7 mouse cellular contexts compared by ENCODE assay signal in genomic region chr11:102309821-102310617, GRCm38 (mm10). TPM values are rescaled to one million over a fixed set of nuclear protein-coding genes. Genes with fewer than 3 reads are reported as not detected.
DNase-seq lines count a peak whose midpoint lies in the region; ATAC-seq and TF ChIP-seq lines count a peak whose summit lies in the region.

No protein-coding gene starts in this region.

- peak overlapping the region; percentile 43 for H3K4me3 ChIP-seq in kidney, embryonic 16.5 days (ENCODE audit: low read length)
- peak overlapping the region; percentile 60 for H3K4me3 ChIP-seq in embryonic facial prominence, embryonic 10.5 days
- no peak overlapping the region for H3K4me3 ChIP-seq in hindbrain, embryonic 14.5 days (replicated peaks; ENCODE audit: low read length)
- H3K4me3 ChIP-seq in midbrain, postnatal 0 days (ENCODE audit: low read depth, low read length): no peak overlapping the region

- H3K27me3 ChIP-seq in kidney, embryonic 16.5 days (ENCODE audit: insufficient read depth, low read length): no peaks in the 10 kb centered on the region
- no peaks in the 10 kb centered on the region for H3K27me3 ChIP-seq in embryonic facial prominence, embryonic 10.5 days (replicated peaks; ENCODE audit: low read depth, poor library complexity, severe bottlenecking)
- H3K27me3 ChIP-seq in hindbrain, embryonic 14.5 days (ENCODE audit: control insufficient read depth, insufficient read depth, low read length): no peaks in the 10 kb centered on the region
- H3K27me3 ChIP-seq in midbrain, postnatal 0 days (ENCODE audit: insufficient read depth, low read length): no peaks in the 10 kb centered on the region

- H3K9me3 ChIP-seq in kidney, embryonic 16.5 days (ENCODE audit: low read length): no peaks in the 10 kb centered on the region
- H3K9me3 ChIP-seq in embryonic facial prominence, embryonic 10.5 days: no peaks in the 10 kb centered on the region
- H3K9me3 ChIP-seq in hindbrain, embryonic 14.5 days (ENCODE audit: control insufficient read depth, low read length): no peaks in the 10 kb centered on the region
- H3K9me3 ChIP-seq in midbrain, postnatal 0 days (ENCODE audit: low read length): no peaks in the 10 kb centered on the region

- peaks cover 60% of the 10 kb centered on the region for H3K36me3 ChIP-seq in kidney, embryonic 16.5 days (ENCODE audit: insufficient read depth, low read length)
- H3K36me3 ChIP-seq in embryonic facial prominence, embryonic 10.5 days (replicated peaks): peaks cover 99% of the 10 kb centered on the region
- H3K36me3 ChIP-seq in hindbrain, embryonic 14.5 days (replicated peaks; ENCODE audit: control insufficient read depth, insufficient read depth): peaks cover 88% of the 10 kb centered on the region
- H3K36me3 ChIP-seq in midbrain, postnatal 0 days (ENCODE audit: insufficient read depth, low read length): peaks cover 53% of the 10 kb centered on the region

- 87% methylated on average over 22 of the region's 22 CpGs for WGBS in kidney, embryonic 16.5 days
- 87% methylated on average over 22 of the region's 22 CpGs for WGBS in embryonic facial prominence, embryonic 10.5 days
- WGBS in hindbrain, embryonic 14.5 days: 92% methylated on average over 22 of the region's 22 CpGs
- WGBS in midbrain, postnatal 0 days: 90% methylated on average over 22 of the region's 22 CpGs

- H3K27ac ChIP-seq in kidney, embryonic 16.5 days (ENCODE audit: low read length): peak overlapping the region; percentile 67; the same call in 1 of the 2 replicates
- H3K27ac ChIP-seq in embryonic facial prominence, embryonic 10.5 days (replicated peaks): peak overlapping the region; percentile 78
- H3K27ac ChIP-seq in hindbrain, embryonic 14.5 days: 0 out of 2 replicates have a peak overlapping the region, but pooled peaks have one; percentile 43
- H3K27ac ChIP-seq in midbrain, postnatal 0 days (ENCODE audit: low read depth, low read length): no peak overlapping the region

- no peak for DNase-seq in kidney, postnatal 14 days
- no peak for DNase-seq in embryonic facial prominence, embryonic 10.5 days (ENCODE audit: low spot score)
- no peak for DNase-seq in hindbrain, embryonic 14.5 days (ENCODE audit: low spot score)
- DNase-seq in midbrain, postnatal 0 days (ENCODE audit: low spot score): no peak
- DNase-seq in layer of hippocampus, postnatal 14 days (ENCODE audit: low spot score in 2 of 2): no peak

- peaks cover 25% of the 10 kb centered on the region for H3K4me1 ChIP-seq in kidney, embryonic 16.5 days (ENCODE audit: insufficient read depth, low read length)
- H3K4me1 ChIP-seq in embryonic facial prominence, embryonic 10.5 days: peaks cover 46% of the 10 kb centered on the region
- H3K4me1 ChIP-seq in hindbrain, embryonic 14.5 days (replicated peaks; ENCODE audit: control insufficient read depth, insufficient read depth, low read length): peaks cover 9% of the 10 kb centered on the region; the same call in 1 of the 2 replicates
- no peaks in the 10 kb centered on the region for H3K4me1 ChIP-seq in midbrain, postnatal 0 days (ENCODE audit: insufficient read depth, low read length)

- no peak for ATAC-seq in kidney, embryonic 16.5 days (ENCODE audit: low FRiP score, low TSS enrichment)
- ATAC-seq in hindbrain, embryonic 14.5 days (ENCODE audit: low FRiP score): no peak
- ATAC-seq in midbrain, postnatal 0 days (ENCODE audit: low FRiP score): no peak
- ATAC-seq in activated CD4-positive, CD25-positive, alpha-beta regulatory T cell, adult 4 months: no peak

- TF ChIP-seq CTCF in midbrain, postnatal 0 days (IDR thresholded peaks at IDR 0.05): no peak

- H3K9ac ChIP-seq in kidney, embryonic 16.5 days (replicated peaks; ENCODE audit: low read length): peak overlapping the region; percentile 55; the same call in 1 of the 2 replicates
- H3K9ac ChIP-seq in hindbrain, embryonic 14.5 days: 0 out of 2 replicates have a peak overlapping the region, but pooled peaks have one; percentile 29
- no peak overlapping the region for H3K9ac ChIP-seq in midbrain, postnatal 0 days (replicated peaks; ENCODE audit: low read length, poor library complexity, severe bottlenecking)

- peak overlapping the region; percentile 68 for H3K4me2 ChIP-seq in kidney, embryonic 16.5 days (replicated peaks; ENCODE audit: low read depth, low read length)
- H3K4me2 ChIP-seq in hindbrain, embryonic 14.5 days (replicated peaks): peak overlapping the region; percentile 50; the same call in 1 of the 2 replicates
- H3K4me2 ChIP-seq in midbrain, postnatal 0 days (ENCODE audit: low read depth, low read length, poor library complexity, severe bottlenecking): 0 out of 2 replicates have a peak overlapping the region, but pooled peaks have one; percentile 44

RNA-seq across cellular contexts. Expression of gene Ubtf, which starts 9.5 kb away (rescaled TPM):
- polyA plus RNA-seq in kidney, embryonic 16.5 days (2015; fragmentation: Nextera tagmentation; extraction: Ambion mirVana): 94.7 and 97.3 TPM in 2 replicates
- 94.2 and 96.3 TPM in 2 replicates for polyA plus RNA-seq in embryonic facial prominence, embryonic 10.5 days (2016; fragmentation: Nextera tagmentation; extraction: Ambion mirVana)
- polyA plus RNA-seq in hindbrain, embryonic 14.5 days (2014; fragmentation: Nextera tagmentation; extraction: Ambion mirVana): 70.0 and 76.0 TPM in 2 replicates
- total RNA-seq in midbrain, postnatal 0 days (2014; rRNA removed): 64.3 and 71.4 TPM in 2 replicates
- polyA plus RNA-seq in midbrain, postnatal 0 days (2015; fragmentation: Nextera tagmentation; extraction: Ambion mirVana): 56.3 and 64.3 TPM in 2 replicates
- polyA plus RNA-seq in activated CD4-positive, CD25-positive, alpha-beta regulatory T cell, adult 4 months (2017; shearing (Covaris generic)): 10 to 100 TPM; 37.4 to 49.6 TPM
- 100 to 1,000 TPM; 120 to 121 TPM for total RNA-seq in layer of hippocampus, postnatal 14 days (2021)

RNA-seq across cellular contexts. Expression of gene Atxn7l3, which starts 13.6 kb away (rescaled TPM):
- 12.4 and 13.3 TPM in 2 replicates for polyA plus RNA-seq in kidney, embryonic 16.5 days (2015; fragmentation: Nextera tagmentation; extraction: Ambion mirVana)
- 15.6 and 18.2 TPM in 2 replicates for polyA plus RNA-seq in embryonic facial prominence, embryonic 10.5 days (2016; fragmentation: Nextera tagmentation; extraction: Ambion mirVana)
- polyA plus RNA-seq in hindbrain, embryonic 14.5 days (2014; fragmentation: Nextera tagmentation; extraction: Ambion mirVana): 37.3 and 37.5 TPM in 2 replicates
- total RNA-seq in midbrain, postnatal 0 days (2014; rRNA removed): 166 and 169 TPM in 2 replicates
- polyA plus RNA-seq in midbrain, postnatal 0 days (2015; fragmentation: Nextera tagmentation; extraction: Ambion mirVana): 25.4 and 26.5 TPM in 2 replicates
- 1 to 10 TPM; 7.5 to 8.3 TPM for polyA plus RNA-seq in activated CD4-positive, CD25-positive, alpha-beta regulatory T cell, adult 4 months (2017; shearing (Covaris generic))
- total RNA-seq in layer of hippocampus, postnatal 14 days (2021): 100 to 1,000 TPM; 152 to 160 TPM

RNA-seq across cellular contexts. Expression of gene Tmub2, which starts 25.3 kb away (rescaled TPM):
- 64.4 and 66.7 TPM in 2 replicates for polyA plus RNA-seq in kidney, embryonic 16.5 days (2015; fragmentation: Nextera tagmentation; extraction: Ambion mirVana)
- 45.2 and 46.2 TPM in 2 replicates for polyA plus RNA-seq in embryonic facial prominence, embryonic 10.5 days (2016; fragmentation: Nextera tagmentation; extraction: Ambion mirVana)
- 74.3 and 77.8 TPM in 2 replicates for polyA plus RNA-seq in hindbrain, embryonic 14.5 days (2014; fragmentation: Nextera tagmentation; extraction: Ambion mirVana)
- 80.5 and 90.8 TPM in 2 replicates for total RNA-seq in midbrain, postnatal 0 days (2014; rRNA removed)
- 65.4 and 73.9 TPM in 2 replicates for polyA plus RNA-seq in midbrain, postnatal 0 days (2015; fragmentation: Nextera tagmentation; extraction: Ambion mirVana)
- polyA plus RNA-seq in activated CD4-positive, CD25-positive, alpha-beta regulatory T cell, adult 4 months (2017; shearing (Covaris generic)): 10 to 100 TPM; 54.5 to 58.3 TPM
- 10 to 100 TPM; 59.3 to 60.6 TPM for total RNA-seq in layer of hippocampus, postnatal 14 days (2021)

RNA-seq across cellular contexts. Expression of gene Asb16, which starts 41.5 kb away (rescaled TPM):
- polyA plus RNA-seq in kidney, embryonic 16.5 days (2015; fragmentation: Nextera tagmentation; extraction: Ambion mirVana): not detected in 2 replicates
- 0.09 and 0.10 TPM in 2 replicates for polyA plus RNA-seq in embryonic facial prominence, embryonic 10.5 days (2016; fragmentation: Nextera tagmentation; extraction: Ambion mirVana)
- 0.07 and 0.18 TPM in 2 replicates for polyA plus RNA-seq in hindbrain, embryonic 14.5 days (2014; fragmentation: Nextera tagmentation; extraction: Ambion mirVana)
- total RNA-seq in midbrain, postnatal 0 days (2014; rRNA removed): 2.3 and 2.5 TPM in 2 replicates
- 0.28 and 0.32 TPM in 2 replicates for polyA plus RNA-seq in midbrain, postnatal 0 days (2015; fragmentation: Nextera tagmentation; extraction: Ambion mirVana)
- not detected for polyA plus RNA-seq in activated CD4-positive, CD25-positive, alpha-beta regulatory T cell, adult 4 months (2017; shearing (Covaris generic))
- total RNA-seq in layer of hippocampus, postnatal 14 days (2021): under 1 TPM; 0.86 to 0.88 TPM

RNA-seq across cellular contexts. Expression of gene Slc4a1, which starts 56.0 kb away (rescaled TPM):
- 9.0 and 9.6 TPM in 2 replicates for polyA plus RNA-seq in kidney, embryonic 16.5 days (2015; fragmentation: Nextera tagmentation; extraction: Ambion mirVana)
- 29.7 and 33.8 TPM in 2 replicates for polyA plus RNA-seq in embryonic facial prominence, embryonic 10.5 days (2016; fragmentation: Nextera tagmentation; extraction: Ambion mirVana)
- 1.6 and 3.3 TPM in 2 replicates for polyA plus RNA-seq in hindbrain, embryonic 14.5 days (2014; fragmentation: Nextera tagmentation; extraction: Ambion mirVana)
- 0.33 and 1.1 TPM in 2 replicates for total RNA-seq in midbrain, postnatal 0 days (2014; rRNA removed)
- polyA plus RNA-seq in midbrain, postnatal 0 days (2015; fragmentation: Nextera tagmentation; extraction: Ambion mirVana): 0.27 and 0.42 TPM in 2 replicates
- 1 to 10 TPM in 1 of 2 experiments, not detected in 1; 2.9 TPM for polyA plus RNA-seq in activated CD4-positive, CD25-positive, alpha-beta regulatory T cell, adult 4 months (2017; shearing (Covaris generic))
- under 1 TPM; 0.50 to 0.60 TPM for total RNA-seq in layer of hippocampus, postnatal 14 days (2021)

Comparison
In these comparisons a context has a peak if more than half of its experiments do, and no peak if none do; other contexts are left out.
1. H3K4me3 ChIP-seq: peak in kidney, embryonic 16.5 days (single experiment) and embryonic facial prominence, embryonic 10.5 days (single experiment); none in hindbrain, embryonic 14.5 days (single experiment) and midbrain, postnatal 0 days (single experiment).
2. Peak in every context shown above with its lines, with median percentiles within 50 percentile points of each other: H3K4me2 ChIP-seq.